Mouse (Mus musculus): ENCODE measurements around the gene Slc30a5. TPM values are rescaled to one million over a fixed set of nuclear protein-coding genes. Genes with fewer than 3 reads are reported as not detected.
"Not testable (repeated sequence)": the region's sequence is repeated elsewhere in the genome, so short reads cannot be mapped to it uniquely, and the experiment has no call there.

The Slc30a5 gene
- polyA plus RNA-seq, 1 experiment: 58.8 TPM

DNA sequence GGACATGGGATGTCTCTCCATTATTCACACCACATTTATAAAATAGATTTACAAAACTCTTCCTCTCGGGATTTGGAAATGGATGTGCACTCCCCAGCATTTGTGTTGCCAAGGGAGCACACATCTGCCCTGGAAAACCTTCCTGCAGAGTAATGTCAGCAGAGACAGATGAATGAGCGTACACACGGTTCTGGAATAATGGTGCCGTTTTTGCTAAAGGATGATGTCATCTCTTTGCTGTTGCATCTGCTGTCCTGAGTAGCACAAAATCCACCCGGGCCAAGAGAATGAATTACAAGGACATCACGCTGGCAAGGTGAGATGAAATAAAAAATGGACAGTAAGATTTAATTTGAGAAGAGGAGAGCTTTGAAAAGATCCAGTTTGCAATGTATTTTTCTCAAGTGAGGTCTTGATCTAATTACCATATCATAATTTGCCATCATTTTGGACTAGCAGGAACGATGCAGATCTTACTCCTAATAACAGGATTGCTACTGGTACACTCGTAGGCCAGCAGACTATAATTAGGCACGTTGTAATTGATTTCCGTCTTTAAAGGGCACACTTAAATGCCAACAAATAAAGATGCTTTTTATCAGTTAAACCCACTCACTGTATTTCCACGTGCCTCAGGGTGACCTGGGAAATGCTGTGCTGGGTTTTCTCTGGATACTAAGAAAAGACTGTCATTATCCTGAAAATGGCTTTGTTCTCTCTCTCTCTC lies 38.4 kb upstream of the Slc30a5 start:
- Histone ChIP-seq H3K27ac (ENCODE audit: insufficient read depth, low read length) (no peak overlapping the region), H3K4me3 (ENCODE audit: insufficient read depth, low read length) (no peak overlapping the region), H3K4me1 (ENCODE audit: control insufficient read depth, insufficient read depth, low read length) (no peaks in the 10 kb centered on the region)
- no peak for TF ChIP-seq CTCF (IDR thresholded peaks at IDR 0.05; ENCODE audit: borderline replicate concordance, insufficient read depth, low read length)
- TF ChIP-seq POLR2A (IDR thresholded peaks at IDR 0.05; ENCODE audit: low read depth, low read length): no peak

DNA sequence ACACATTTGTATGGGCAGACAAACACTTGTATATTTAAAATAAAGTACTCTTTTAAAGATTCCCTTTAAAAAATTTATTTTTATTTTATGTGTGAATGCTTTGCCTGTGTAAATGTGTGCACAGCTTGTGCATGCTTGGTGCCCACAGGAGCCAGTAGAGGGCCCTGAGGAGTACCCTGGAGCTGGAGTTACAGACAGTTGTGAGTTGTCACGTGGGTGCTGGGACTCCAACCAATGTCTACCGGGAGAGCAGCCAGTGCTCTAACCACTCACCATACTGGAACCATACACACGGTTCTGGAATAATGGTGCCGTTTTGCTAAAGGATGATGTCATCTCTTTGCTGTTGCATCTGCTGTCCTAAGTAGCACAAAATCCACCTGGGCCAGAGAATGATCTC lies 36.6 kb upstream of the Slc30a5 start:
- TF ChIP-seq CTCF (IDR thresholded peaks at IDR 0.05; ENCODE audit: borderline replicate concordance, insufficient read depth, low read length) (no peak), POLR2A (IDR thresholded peaks at IDR 0.05; ENCODE audit: low read depth, low read length) (no peak)
- H3K4me3 ChIP-seq (ENCODE audit: insufficient read depth, low read length): no peak overlapping the region
- H3K27ac ChIP-seq (ENCODE audit: insufficient read depth, low read length): no peak overlapping the region
- no peaks in the 10 kb centered on the region for H3K4me1 ChIP-seq (ENCODE audit: control insufficient read depth, insufficient read depth, low read length)

DNA sequence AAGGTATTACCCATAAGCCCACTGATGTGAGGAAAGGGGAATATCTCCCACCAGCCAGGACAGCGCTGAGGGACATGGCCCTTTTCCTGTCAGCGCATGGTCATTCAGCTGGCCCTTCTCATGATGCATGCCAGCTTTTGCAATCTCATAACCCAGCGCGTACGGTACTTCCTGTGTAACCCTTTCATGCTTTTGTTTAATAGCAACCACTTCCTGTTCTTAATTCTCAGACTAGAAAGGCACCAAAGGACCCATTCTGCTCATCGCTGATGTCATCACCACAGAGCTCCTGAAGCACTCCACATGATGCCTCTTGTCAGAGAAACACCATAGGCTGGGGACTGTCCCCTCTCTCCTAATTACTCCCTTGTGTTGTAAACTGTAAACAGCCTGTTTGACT lies 33.1 kb upstream of the Slc30a5 start:
- H3K27ac ChIP-seq (ENCODE audit: insufficient read depth, low read length): no peak overlapping the region
- no peak overlapping the region for H3K4me3 ChIP-seq (ENCODE audit: insufficient read depth, low read length)
- no peak for TF ChIP-seq CTCF (IDR thresholded peaks at IDR 0.05; ENCODE audit: borderline replicate concordance, insufficient read depth, low read length)
- no peak for TF ChIP-seq POLR2A (IDR thresholded peaks at IDR 0.05; ENCODE audit: low read depth, low read length)
- no peaks in the 10 kb centered on the region for H3K4me1 ChIP-seq (ENCODE audit: control insufficient read depth, insufficient read depth, low read length)

DNA sequence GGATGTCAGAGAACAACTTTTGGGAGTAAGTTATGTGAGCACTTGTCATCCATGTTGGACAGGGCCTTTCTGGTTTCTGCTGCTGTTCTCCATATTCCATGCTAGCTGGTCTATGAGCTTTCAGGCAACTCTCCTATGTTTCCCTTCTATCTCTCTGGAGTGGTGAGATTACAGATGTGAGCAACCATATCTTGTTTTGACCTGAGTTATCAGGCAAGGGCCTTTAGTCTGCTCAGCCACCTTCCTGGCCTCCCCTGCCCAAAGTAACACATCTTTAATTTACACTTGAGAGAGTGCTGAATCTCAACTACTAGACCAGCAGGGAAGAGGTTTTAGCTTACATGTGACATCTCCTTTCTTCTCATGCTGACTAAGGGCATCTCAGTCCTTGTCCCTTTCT lies 32.5 kb upstream of the Slc30a5 start:
- Histone ChIP-seq H3K27ac (ENCODE audit: insufficient read depth, low read length) (no peak overlapping the region), H3K4me3 (ENCODE audit: insufficient read depth, low read length) (no peak overlapping the region), H3K4me1 (ENCODE audit: control insufficient read depth, insufficient read depth, low read length) (no peaks in the 10 kb centered on the region)
- no peak for TF ChIP-seq CTCF (IDR thresholded peaks at IDR 0.05; ENCODE audit: borderline replicate concordance, insufficient read depth, low read length)

DNA sequence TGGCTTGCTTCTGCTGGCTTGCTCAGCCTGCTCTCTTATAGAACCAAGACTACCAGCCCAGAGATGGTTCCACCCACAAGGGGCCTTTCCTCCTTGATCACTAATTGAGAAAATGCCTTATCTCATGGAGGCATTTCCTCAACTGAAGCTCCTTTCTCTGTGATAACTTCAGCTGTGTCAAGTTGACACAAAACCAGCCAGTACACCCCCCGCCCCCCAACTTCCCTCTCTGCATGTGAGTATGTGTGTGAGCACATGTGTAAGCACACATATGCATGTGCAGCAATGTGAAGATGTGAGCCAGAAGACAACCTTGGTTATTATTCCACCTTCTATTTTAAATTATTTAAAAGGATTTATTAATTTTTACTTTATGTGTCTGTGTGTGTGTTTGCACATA lies 30.7 kb upstream of the Slc30a5 start:
- not testable (repeated sequence) for H3K4me1 ChIP-seq (ENCODE audit: control insufficient read depth, insufficient read depth, low read length); H3K4me3 ChIP-seq (ENCODE audit: insufficient read depth, low read length); H3K27ac ChIP-seq (ENCODE audit: insufficient read depth, low read length)

DNA sequence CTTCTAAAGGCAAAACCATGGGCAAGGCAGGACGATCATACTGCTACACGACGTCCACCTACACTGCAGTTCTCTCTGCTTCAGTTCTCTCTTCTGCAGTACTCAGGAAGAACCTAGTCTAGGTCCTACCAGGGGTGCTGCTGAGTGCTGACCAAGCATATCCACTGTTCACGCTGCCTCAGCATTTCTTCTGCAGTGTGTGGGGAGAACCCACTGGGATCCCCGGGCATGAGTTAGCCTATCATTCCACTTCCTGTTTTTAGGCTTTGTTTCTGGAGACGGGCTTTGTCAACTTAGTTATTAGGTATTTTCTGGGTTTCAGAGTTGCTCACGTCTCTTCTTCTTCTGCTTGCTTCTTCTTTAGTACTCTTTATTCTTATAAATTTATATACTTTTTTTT lies 25.9 kb upstream of the Slc30a5 start:
- Histone ChIP-seq H3K4me1 (ENCODE audit: control insufficient read depth, insufficient read depth, low read length) (no peaks in the 10 kb centered on the region), H3K27ac (ENCODE audit: insufficient read depth, low read length) (no peak overlapping the region), H3K4me3 (ENCODE audit: insufficient read depth, low read length) (no peak overlapping the region)
- TF ChIP-seq CTCF (IDR thresholded peaks at IDR 0.05; ENCODE audit: borderline replicate concordance, insufficient read depth, low read length): no peak
- TF ChIP-seq POLR2A (IDR thresholded peaks at IDR 0.05; ENCODE audit: low read depth, low read length): no peak

DNA sequence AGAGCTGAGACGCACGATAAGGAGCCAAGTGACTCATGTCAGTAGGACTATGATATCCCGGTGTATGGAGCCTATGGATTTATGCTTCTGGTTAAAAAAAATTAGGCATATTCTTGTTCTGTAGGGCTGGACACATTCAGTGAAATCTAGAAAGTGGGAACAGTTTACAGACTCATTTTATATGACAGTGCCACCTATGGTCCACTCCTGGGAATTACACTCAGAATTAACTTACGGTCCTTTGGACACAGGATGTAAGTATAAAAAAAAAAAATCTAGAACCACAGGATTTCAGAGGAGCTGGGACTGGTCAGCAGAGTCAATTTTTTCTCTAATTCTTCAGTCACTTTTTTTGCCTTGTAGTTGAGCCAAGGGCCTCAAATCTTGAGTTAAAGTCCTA lies 20.9 kb upstream of the Slc30a5 start:
- TF ChIP-seq CTCF (IDR thresholded peaks at IDR 0.05; ENCODE audit: borderline replicate concordance, insufficient read depth, low read length): no peak
- TF ChIP-seq POLR2A (IDR thresholded peaks at IDR 0.05; ENCODE audit: low read depth, low read length): no peak
- Histone ChIP-seq H3K4me1 (ENCODE audit: control insufficient read depth, insufficient read depth, low read length) (no peaks in the 10 kb centered on the region), H3K4me3 (ENCODE audit: insufficient read depth, low read length) (no peak overlapping the region), H3K27ac (ENCODE audit: insufficient read depth, low read length) (no peak overlapping the region)

DNA sequence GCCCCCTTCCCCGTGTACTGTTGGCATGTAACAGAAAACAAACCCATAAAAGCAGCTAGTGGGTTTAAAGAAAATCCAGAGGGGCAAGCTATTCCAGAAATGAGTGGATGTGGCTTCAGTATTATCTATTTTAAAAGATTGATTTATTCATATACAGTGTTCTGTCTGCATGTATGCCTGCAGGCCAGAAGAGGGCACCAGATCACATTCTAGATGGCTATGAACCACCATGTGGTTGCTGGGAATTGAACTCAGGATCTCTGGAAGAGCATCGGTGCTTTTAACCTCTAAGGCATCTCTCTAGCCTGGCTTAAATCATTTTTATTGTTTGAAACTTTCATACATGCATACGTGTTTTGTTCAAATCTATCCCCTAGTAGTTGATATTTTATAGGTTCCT lies 19.9 kb upstream of the Slc30a5 start:
- Histone ChIP-seq H3K4me3 (ENCODE audit: insufficient read depth, low read length) (no peak overlapping the region), H3K4me1 (ENCODE audit: control insufficient read depth, insufficient read depth, low read length) (no peaks in the 10 kb centered on the region), H3K27ac (ENCODE audit: insufficient read depth, low read length) (no peak overlapping the region)
- TF ChIP-seq POLR2A (IDR thresholded peaks at IDR 0.05; ENCODE audit: low read depth, low read length) (no peak), CTCF (IDR thresholded peaks at IDR 0.05; ENCODE audit: borderline replicate concordance, insufficient read depth, low read length) (no peak)

DNA sequence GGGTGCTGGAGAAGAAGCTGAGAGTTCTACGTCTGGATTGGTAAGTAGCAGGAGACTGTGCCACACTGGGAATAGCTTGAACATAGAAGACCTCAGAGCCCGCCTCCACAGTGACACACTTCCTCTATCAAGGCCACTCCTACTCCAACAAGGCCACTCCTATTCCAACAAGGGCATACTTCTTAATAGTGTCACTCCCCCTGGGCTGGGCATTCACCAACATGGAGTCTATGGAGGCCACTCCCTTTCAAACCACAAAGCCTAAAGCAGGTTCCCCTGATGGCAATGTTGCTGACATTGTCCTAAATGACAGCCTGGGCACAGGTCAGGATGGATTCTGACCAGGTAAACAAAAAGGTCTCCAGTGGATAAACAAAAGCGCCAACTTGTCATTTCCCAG lies 15.9 kb upstream of the Slc30a5 start:
- H3K4me3 ChIP-seq (ENCODE audit: insufficient read depth, low read length): no peak overlapping the region
- no peak for TF ChIP-seq CTCF (IDR thresholded peaks at IDR 0.05; ENCODE audit: borderline replicate concordance, insufficient read depth, low read length)
- no peak for TF ChIP-seq POLR2A (IDR thresholded peaks at IDR 0.05; ENCODE audit: low read depth, low read length)
- H3K27ac ChIP-seq (ENCODE audit: insufficient read depth, low read length): no peak overlapping the region
- H3K4me1 ChIP-seq (ENCODE audit: control insufficient read depth, insufficient read depth, low read length): no peaks in the 10 kb centered on the region

DNA sequence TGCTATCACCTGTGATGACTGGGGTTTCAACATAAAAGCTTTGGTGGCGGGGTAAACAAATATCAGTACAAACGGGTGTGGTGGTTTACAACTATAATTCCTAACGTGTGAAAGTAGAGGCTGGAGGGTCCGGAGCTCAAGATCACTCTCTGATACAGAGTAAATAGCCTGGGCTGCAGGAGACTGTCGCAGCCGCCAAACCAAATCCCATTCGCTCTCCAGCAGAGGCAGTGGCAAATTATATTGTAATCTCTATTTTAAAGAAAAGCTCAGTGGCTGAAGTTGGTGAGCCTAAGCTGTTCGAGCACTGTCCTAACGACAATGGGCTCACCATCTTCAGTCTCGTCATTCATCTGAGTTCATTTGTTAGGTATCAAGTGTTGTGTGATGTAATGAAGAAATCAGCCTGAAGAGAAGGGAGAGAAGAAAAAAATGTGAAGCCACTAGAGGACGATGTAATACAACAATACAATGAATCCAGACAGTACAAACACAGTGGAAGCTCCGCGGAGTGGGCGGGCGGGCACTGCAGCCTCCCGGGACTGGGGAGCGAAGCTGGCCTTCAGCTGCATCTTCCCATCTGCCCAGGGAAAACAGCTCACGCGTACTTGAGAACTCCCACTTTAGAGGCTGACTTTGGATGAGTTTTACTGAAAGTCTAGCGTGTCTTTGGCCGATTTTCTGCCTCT lies 13.8 kb upstream of the Slc30a5 start:
- no peaks in the 10 kb centered on the region for H3K4me1 ChIP-seq (ENCODE audit: control insufficient read depth, insufficient read depth, low read length)
- no peak overlapping the region for H3K27ac ChIP-seq (ENCODE audit: insufficient read depth, low read length)
- no peak for TF ChIP-seq CTCF (IDR thresholded peaks at IDR 0.05; ENCODE audit: borderline replicate concordance, insufficient read depth, low read length)
- TF ChIP-seq POLR2A (IDR thresholded peaks at IDR 0.05; ENCODE audit: low read depth, low read length): no peak
- no peak overlapping the region for H3K4me3 ChIP-seq (ENCODE audit: insufficient read depth, low read length)
